Mouse (Mus musculus) megakaryocyte, embryonic 14.5 days (primary cell): ENCODE results near the gene Fam107b.

Experiments
- FLI1 ChIP-seq: IDR thresholded peaks from 2 replicates; pipeline ENCODE4 v1.6.1; 2012; ENCODE audit warnings: low read length, inconsistent platforms, mixed read lengths
- GATA1 ChIP-seq: IDR thresholded peaks from 3 replicates; pipeline ENCODE4 v1.6.1; 2012; ENCODE audit warnings: mixed read lengths, low read length, inconsistent platforms, borderline replicate concordance

- no peak for TF ChIP-seq GATA1
- TF ChIP-seq FLI1, result no peak
These were observed 44.0 kb upstream of the Fam107b start for GRCm38 (mm10) chr2:3526288-3526687.
